Mouse (Mus musculus): ENCODE data around the gene Ogdhl.

Ogdhl gene

DNA sequence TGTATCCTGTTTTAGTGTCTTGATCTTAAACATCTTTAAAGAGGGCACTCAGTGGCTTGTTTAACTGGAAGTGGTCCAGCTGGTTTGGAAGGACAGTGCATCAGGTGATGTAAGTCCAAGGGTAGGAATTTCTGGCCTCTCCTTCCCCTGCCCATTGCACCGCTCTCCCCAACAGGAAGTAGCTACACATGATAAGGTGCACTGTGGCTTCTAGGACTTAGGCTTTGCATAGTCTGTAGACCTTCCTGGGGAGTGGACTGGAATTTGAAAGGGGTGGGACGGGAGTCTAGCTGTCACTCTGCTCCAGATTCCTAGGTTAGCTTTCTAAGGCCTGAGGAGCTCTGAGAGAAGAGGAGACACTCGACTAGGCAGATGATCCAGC, 58.3 kb downstream of the Ogdhl start:
- no peak for DNase-seq (ENCODE audit: low spot score)

DNA sequence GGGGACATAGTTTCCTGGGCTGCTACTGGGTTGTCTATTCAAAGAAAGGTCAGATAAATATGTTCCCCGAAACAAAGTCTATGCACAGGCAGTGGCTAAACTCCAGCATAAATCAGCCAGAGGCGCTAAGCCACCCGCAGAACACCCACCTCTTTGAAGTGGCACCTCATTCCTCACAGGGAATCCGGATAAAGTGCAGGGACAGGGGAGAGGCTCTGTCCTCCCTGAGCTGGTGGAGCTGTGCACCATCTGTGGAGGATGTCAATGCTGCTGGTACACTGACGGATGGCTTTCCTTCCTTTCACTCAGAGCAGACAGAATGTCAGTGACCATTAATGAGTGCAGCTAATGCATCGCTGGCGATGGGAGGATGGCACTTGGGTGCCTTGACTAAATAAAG, 59.2 kb downstream of the Ogdhl start:
- DNase-seq (ENCODE audit: low spot score) = no peak

DNA sequence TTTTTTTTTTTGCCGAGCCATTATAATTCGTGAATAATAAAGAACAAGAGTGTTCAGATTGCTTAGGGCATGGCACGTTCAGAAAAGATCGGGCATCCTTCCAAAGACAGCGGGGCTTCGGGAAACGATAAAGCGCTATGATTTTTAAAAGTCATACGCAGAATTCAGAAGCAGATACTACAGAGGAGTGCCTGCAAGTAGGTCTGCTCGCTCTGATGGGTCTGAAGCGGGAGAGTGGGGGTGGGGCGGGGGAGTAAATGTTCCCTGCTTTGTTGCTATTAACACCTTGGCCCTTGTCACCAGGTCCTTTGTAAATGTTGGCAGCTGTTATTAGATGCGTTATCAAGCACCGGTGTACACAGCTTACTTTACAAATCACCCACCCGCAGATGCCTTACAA, 59.8 kb downstream of the Ogdhl start:
- DNase-seq (ENCODE audit: low spot score) = no peak

DNA sequence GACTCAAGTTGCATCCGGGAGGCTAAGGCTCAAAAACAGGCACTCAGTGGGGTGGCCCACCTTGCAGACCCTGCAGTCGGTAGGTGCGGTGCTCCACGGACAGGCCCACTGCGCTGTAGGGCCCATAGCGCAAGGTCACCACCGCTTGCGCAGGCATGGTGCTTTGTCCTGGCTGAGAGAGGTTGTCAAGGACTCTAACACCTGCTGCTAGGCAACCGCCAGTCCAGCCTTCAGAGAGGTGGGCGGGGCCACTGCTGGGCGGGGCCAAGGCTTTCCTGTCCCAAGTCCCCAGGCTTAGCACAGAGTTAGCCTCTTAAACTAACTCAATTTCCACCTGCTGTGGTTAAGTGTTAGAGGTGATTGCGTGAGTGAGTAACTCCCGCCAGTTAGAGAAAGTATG, 66.4 kb downstream of the Ogdhl start, which contains the start of gene 1700024G13Rik:
TSS of gene 1700024G13Rik (minus strand) at position 196 of the 400 bp plus-strand sequence.
- peak; percentile 26 for DNase-seq (ENCODE audit: low spot score)
